Mouse (Mus musculus) thymus, postnatal 36 days (tissue): ENCODE data around the gene Olfr389.

Source experiments
- DNase-seq, 2 experiments: peaks; one replicate each; pipeline ENCODE4 v3.0.0; 2022; ENCODE audit warnings: mixed read lengths in 2 of 2

The Olfr389 gene

GRCm38 (mm10) chr11:73780613-73781012 is at the start of gene Olfr389:
Gene Olfr389, minus strand, starts transcription at chr11:73780713.
- no peak for DNase-seq

- DNase-seq, result no peak
Measured at GRCm38 (mm10) chr11:73816949-73817348, 36.4 kb upstream of the Olfr389 start, which contains the start of gene Olfr392. Gene Olfr392, minus strand, starts transcription at chr11:73817049.

- no peak for DNase-seq
Measured at GRCm38 (mm10) chr11:73802952-73803351, 22.4 kb upstream of the Olfr389 start, which contains the start of gene Olfr391-ps. Gene Olfr391-ps, minus strand, starts transcription at chr11:73803052.

- DNase-seq, result no peak
Measured at GRCm38 (mm10) chr11:73782664-73783063, 2.2 kb upstream of the Olfr389 start, which contains the start of gene Olfr390. Gene Olfr390, plus strand, starts transcription at chr11:73782964.

GRCm38 (mm10) chr11:73759115-73759514 is 21.4 kb downstream of the Olfr389 start:
- no peak for DNase-seq
